Mouse (Mus musculus) forebrain, embryonic 16.5 days (tissue): ENCODE measurements around the gene Dnajb1. TPM values are rescaled to one million over a fixed set of nuclear protein-coding genes. Genes with fewer than 3 reads are reported as not detected.
"Not testable (repeated sequence)": the region's sequence is repeated elsewhere in the genome, so short reads cannot be mapped to it uniquely, and the experiment has no call there.

ENCODE experiments used
- ATAC-seq: fragments of 200-750 bp; cut with Nextera tagmentation; 2 replicates; pipeline ENCODE4 v1.8.0; 2017; ENCODE audit warnings: mild to moderate bottlenecking, moderate library complexity
- H3K27ac ChIP-seq: fragments of 300-500 bp; sonication (generic); 2 replicates; pipeline ENCODE4 v1.5.1; 2014; ENCODE audit warnings: low read length, control low read depth
- H3K27me3 ChIP-seq: fragments of 300-500 bp; sonication (generic); replicated peaks from 2 replicates; pipeline ENCODE4 v1.6.1; 2014; ENCODE audit warnings: low read length; ENCODE audit not compliant: control insufficient read depth, insufficient read depth
- H3K36me3 ChIP-seq: fragments of 300-500 bp; sonication (generic); 2 replicates; pipeline ENCODE4 v1.6.1; 2014; ENCODE audit not compliant: control insufficient read depth, insufficient read depth
- H3K4me1 ChIP-seq: fragments of 300-500 bp; sonication (generic); replicated peaks from 2 replicates; pipeline ENCODE4 v1.6.1; 2014; ENCODE audit warnings: low read length; ENCODE audit not compliant: control insufficient read depth, insufficient read depth
- H3K4me2 ChIP-seq: fragments of 300-500 bp; sonication (generic); 2 replicates; pipeline ENCODE4 v1.6.1; 2014; ENCODE audit warnings: mild to moderate bottlenecking, low read length, control low read depth
- H3K4me3 ChIP-seq: fragments of 300-500 bp; sonication (generic); replicated peaks from 2 replicates; pipeline ENCODE4 v1.5.1; 2014; ENCODE audit warnings: mild to moderate bottlenecking, low read length, control low read depth
- H3K9ac ChIP-seq: fragments of 300-500 bp; sonication (generic); replicated peaks from 2 replicates; pipeline ENCODE4 v1.6.1; 2014; ENCODE audit warnings: low read depth, low read length, control low read depth
- H3K9me3 ChIP-seq: fragments of 300-500 bp; sonication (generic); 2 replicates; pipeline ENCODE4 v1.6.1; 2016; ENCODE audit warnings: low read length; ENCODE audit not compliant: control insufficient read depth
- WGBS: fragments of 180-500 bp; shearing (Covaris S2); extraction: QIAGEN DNeasy Blood & Tissue Kit; methylation state at CpG from one replicate; pipeline ENCODE4 v1.1.7; 2014; 5-methylcytosine and 5-hydroxymethylcytosine counted together
- polyA plus RNA-seq: library from polyadenylated mRNA; unstranded; fragments of >200 nt; fragmentation: Nextera tagmentation; extraction: Ambion mirVana; gene quantifications from 2 replicates; pipeline ENCODE4 v1.2.1, GENCODE M21; 2015

The Dnajb1 gene
- polyA plus RNA-seq, 1 experiment from 2014 or later, result 62.3 TPM

DNA sequence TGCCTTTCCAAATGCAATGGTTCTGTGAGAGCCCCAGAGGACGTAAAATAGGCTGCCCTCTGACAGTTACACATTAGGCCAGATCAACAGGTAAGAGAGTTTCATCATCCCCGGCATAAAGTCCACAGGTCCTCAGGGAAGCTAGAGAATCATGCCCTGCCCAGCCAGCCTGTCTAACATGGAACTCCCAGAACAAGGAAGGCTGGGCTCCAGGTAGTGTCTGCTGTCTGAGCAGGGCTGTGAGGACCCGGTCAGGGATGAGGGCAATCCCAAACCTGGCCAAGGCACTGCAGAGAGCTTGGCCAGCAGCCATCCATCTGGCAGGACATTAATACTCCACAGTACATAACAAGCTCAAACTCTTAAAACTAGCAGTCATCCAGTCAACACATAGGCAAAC lies 22.7 kb upstream of the Dnajb1 start:
- H3K27me3 ChIP-seq, result no peaks in the 10 kb centered on the region
- H3K9ac ChIP-seq, result no peak overlapping the region
- ATAC-seq, result no peak
- no peaks in the 10 kb centered on the region for H3K36me3 ChIP-seq
- no peak overlapping the region for H3K27ac ChIP-seq
- no peaks in the 10 kb centered on the region for H3K9me3 ChIP-seq
- peaks cover 22% of the 10 kb centered on the region for H3K4me1 ChIP-seq
- no peak overlapping the region for H3K4me2 ChIP-seq
- WGBS, result 69% methylated on average over 3 of the region's 3 CpGs
- no peak overlapping the region for H3K4me3 ChIP-seq

DNA sequence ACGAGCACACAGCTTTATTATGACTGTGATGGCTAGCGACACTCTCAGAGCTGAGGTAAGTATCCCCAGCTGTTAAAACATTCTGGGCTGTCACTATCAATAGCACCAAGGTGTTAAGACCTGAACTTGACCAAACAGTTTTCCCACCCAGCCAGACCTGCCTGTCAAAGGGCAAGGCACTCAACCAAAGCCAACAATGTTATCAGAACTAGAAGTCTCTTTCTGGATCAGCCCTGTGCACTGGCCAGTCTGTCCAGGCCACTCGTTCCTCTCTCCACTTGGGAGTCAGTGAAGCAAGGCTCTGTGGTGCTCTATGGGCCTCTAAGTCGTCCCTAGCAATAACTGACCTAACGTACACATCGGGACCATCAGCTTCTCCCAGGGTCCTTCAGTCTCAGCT lies 20.3 kb upstream of the Dnajb1 start:
- Histone ChIP-seq H3K4me3 (no peak overlapping the region), H3K9me3 (no peaks in the 10 kb centered on the region), H3K36me3 (no peaks in the 10 kb centered on the region), H3K27me3 (no peaks in the 10 kb centered on the region), H3K4me1 (peaks cover 39% of the 10 kb centered on the region), H3K9ac (no peak overlapping the region), H3K27ac (no peak overlapping the region), H3K4me2 (no peak overlapping the region)
- WGBS, result 89% methylated on average over 6 of the region's 6 CpGs
- ATAC-seq, result no peak

DNA sequence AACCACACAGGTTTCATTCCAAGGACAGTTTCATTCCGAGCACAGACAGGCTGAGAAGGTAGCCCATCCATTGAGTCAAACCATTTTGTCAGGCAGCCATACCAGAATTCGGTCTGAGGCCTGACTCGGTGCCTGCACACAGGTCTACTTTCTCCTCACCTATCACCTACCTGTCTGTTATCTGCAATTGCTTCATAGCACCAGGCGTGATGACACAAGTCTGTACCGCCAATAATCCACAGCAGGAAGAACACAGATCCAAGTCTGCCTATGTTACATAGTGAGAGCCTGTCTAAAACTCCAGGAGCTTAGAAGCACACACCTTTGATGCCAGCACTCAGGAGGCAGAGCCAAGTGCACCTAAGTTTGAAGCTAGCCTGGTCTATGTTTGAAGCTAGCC lies 19.1 kb upstream of the Dnajb1 start:
- H3K36me3 ChIP-seq, result no peaks in the 10 kb centered on the region
- H3K4me2 ChIP-seq, result no peak overlapping the region
- no peak overlapping the region for H3K27ac ChIP-seq
- H3K4me3 ChIP-seq, result no peak overlapping the region
- ATAC-seq, result no peak
- peaks cover 48% of the 10 kb centered on the region for H3K4me1 ChIP-seq
- WGBS, result 92% methylated on average over 5 of the region's 5 CpGs
- no peak overlapping the region for H3K9ac ChIP-seq
- no peaks in the 10 kb centered on the region for H3K9me3 ChIP-seq
- no peaks in the 10 kb centered on the region for H3K27me3 ChIP-seq

DNA sequence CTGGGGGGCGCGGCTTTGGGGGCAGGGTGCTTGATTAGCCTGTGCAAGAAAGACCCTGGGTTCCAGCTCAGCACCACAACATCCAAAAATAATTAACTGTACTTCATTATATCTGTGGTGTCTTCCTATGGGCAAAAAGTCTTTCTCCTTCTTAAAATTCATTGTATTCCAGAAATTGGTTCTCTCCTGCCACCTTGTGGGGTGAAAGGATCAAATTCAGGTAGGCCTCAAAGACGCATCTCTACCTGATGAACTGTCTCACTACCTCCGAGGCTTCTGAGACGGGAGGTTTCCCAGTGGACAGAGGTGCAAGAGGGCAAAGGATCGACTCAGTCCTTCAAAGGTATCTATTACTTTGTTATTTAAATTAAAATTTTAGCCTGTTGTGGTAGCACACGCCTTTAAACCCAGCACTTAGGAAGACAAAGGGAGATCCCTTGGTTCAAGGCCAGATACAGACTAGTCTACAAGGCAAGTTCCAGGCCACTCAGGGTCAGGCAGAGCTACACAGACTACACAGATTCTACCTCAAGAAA lies 17.4 kb upstream of the Dnajb1 start:
- 83% methylated on average over 7 of the region's 7 CpGs for WGBS
- peaks cover 48% of the 10 kb centered on the region for H3K4me1 ChIP-seq
- no peak overlapping the region for H3K9ac ChIP-seq

DNA sequence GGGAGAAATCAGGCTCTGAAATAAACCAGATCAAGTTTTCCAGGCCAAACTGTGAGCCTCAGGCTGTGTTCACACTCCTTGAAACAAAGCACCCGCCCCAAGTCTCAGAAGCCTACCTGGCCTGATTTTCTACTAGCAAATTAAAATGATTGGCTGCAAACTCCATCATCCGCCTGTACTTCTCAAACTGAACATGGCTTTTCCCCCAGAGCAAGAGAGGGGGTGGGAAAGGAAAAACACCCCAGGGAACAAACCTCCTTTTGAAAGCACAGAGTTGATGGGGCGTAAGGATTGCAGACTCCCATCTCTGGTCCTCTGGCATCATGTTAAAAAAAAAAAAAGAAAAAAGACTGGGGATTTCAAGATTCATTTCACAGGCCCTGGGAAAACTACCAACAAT lies 15.3 kb upstream of the Dnajb1 start:
- Histone ChIP-seq H3K4me2 (peak overlapping the region; percentile 62), H3K4me3 (peak overlapping the region; percentile 70), H3K9ac (peak overlapping the region; percentile 85), H3K36me3 (no peaks in the 10 kb centered on the region), H3K27ac (no peak overlapping the region), H3K9me3 (no peaks in the 10 kb centered on the region), H3K27me3 (no peaks in the 10 kb centered on the region), H3K4me1 (peaks cover 48% of the 10 kb centered on the region)
- 48% methylated on average over 3 of the region's 3 CpGs for WGBS
- no peak for ATAC-seq

More for the DNA sequence above, 17.4 kb upstream of the Dnajb1 start:
- Histone ChIP-seq H3K4me2 (no peak overlapping the region), H3K27ac (no peak overlapping the region), H3K9me3 (no peaks in the 10 kb centered on the region), H3K36me3 (no peaks in the 10 kb centered on the region), H3K27me3 (no peaks in the 10 kb centered on the region), H3K4me3 (no peak overlapping the region)
- no peak for ATAC-seq

DNA sequence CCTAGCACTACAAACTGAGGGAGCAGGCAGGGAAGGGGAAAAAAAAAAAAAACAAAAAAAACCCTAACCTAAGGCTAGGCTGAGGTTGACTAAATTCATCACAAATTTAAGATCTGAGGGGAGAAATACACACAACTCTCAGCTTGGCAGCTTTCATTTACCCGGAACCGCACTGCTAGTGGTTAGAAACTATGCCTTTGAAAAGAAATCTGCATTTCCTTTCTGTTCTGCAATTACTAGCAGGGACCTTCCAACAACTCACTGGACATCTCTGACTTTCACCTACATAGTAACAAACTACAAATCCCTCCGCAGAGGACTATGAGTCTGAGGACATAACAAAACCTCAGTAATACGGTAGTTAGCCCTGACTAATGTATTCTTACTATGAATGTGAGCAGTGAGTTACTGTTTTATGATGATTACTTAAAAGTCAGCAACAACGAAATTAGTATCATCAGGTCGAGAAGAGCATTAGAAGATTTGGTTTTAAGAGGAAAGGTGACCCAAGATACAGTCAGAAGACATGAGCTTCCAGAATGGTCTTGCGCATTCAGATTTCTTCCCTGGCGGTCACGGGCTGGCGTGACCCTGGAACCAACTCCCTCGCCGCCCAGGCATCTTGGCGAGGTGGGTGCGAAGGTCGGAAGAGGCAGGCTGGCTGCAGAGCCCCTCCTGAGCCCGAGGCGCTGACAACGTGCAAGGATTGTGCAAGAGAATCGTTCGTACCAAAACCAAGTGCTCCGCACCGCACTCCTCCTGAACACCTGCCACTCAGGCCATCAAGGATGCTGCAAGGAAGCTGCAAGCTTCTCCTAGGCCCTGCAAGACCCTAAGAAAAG lies 14.4 kb upstream of the Dnajb1 start:
- Histone ChIP-seq H3K9ac (peak overlapping the region; percentile 85), H3K27me3 (no peaks in the 10 kb centered on the region), H3K4me1 (peaks cover 44% of the 10 kb centered on the region), H3K9me3 (no peaks in the 10 kb centered on the region), H3K4me2 (peak overlapping the region; percentile 62), H3K36me3 (no peaks in the 10 kb centered on the region), H3K4me3 (peak overlapping the region; percentile 70), H3K27ac (peak overlapping the region; percentile 92)
- whole genome bisulfite sequencing, result 3% methylated on average over 22 of the region's 22 CpGs
- ATAC-seq, result no peak

DNA sequence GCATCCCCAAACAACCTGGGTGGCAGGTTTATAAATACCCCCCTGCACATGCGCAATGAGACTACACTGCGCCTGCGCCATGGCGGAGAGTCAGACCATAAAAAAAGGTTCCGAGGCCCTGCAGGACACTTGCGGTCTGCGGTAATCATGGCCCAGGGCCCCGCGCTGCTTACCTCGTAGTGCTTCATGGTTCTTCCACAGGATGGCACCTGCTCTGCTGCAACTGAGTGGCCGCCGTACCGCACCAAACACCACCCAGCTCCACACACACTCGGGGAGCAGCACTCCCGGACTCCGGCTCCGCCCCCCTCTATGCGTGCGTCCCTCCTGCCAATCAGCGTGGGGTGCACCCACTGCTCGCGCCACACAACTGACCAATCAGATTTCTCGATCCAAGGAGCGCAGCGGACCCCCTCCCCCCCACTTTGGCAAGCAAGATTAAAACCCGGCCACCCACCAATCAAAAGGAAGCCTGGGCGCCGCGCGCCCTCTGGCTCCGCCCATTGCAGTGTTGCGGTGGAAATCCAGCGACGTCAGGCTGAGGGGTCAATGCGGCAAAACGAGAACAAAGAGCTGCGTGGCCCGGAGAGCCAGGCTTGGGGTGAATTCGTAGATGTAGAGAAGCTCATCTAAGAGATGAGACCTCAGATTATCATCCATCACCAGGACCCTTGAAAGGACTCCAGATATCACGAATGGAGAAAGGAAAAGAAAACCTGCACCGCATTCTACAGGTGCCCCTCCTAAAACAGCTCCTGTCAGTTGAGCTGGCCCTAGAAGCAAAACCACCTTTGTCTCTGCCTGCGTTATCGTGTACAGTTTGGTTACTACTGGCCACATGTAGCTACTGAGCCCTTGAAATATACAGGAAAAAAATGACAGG lies 13.6 kb upstream of the Dnajb1 start:
- under 1% methylated on average over 43 of the region's 43 CpGs for WGBS
- no peaks in the 10 kb centered on the region for H3K27me3 ChIP-seq
- peak overlapping the region; percentile 85 for H3K9ac ChIP-seq
- peak overlapping the region; percentile 62 for H3K4me2 ChIP-seq
- H3K4me1 ChIP-seq, result peaks cover 36% of the 10 kb centered on the region
- no peaks in the 10 kb centered on the region for H3K36me3 ChIP-seq
- peak overlapping the region; percentile 92 for H3K27ac ChIP-seq
- H3K9me3 ChIP-seq, result no peaks in the 10 kb centered on the region
- peak; percentile 98 for ATAC-seq
- peak overlapping the region; percentile 70 for H3K4me3 ChIP-seq

DNA sequence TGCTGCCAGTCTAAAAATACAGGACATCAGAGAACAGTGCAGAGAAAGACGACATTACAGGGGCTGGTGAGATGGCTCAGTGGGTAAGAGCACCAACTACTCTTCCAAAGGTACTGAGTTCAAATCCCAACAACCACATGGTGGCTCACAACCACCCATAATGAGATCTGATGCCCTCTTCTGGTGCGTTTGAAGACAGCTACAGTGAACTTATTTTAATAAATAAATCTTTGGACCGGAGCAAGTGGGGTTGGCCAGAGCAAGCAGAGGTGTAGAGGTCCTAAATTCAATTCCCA lies 13.0 kb upstream of the Dnajb1 start:
- peak overlapping the region; percentile 47 for H3K4me2 ChIP-seq

DNA sequence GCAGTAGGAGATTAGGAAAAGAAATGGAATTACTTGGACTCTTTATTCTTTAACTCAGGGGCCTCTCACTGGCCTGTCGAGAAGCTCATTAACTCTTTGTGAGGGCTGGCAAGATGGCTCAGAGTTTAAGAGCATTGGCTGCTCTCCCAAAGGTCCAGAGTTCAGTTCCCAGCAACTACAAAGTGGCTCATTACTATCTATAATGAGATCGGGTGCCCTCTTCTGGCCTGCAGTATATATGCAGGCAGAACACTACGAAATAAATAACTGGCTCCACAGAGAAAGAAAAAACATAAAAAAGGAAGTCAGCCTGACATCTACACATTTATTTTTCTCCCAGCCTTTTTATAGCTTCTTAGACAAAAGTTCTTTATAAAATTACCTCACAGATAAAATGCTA lies 11.6 kb upstream of the Dnajb1 start:
- WGBS, result 12% methylated on average over 3 of the region's 3 CpGs
- ATAC-seq, result no peak
- H3K36me3 ChIP-seq, result no peaks in the 10 kb centered on the region
- H3K4me2 ChIP-seq, result no peak overlapping the region
- H3K27me3 ChIP-seq, result no peaks in the 10 kb centered on the region
- peaks cover 21% of the 10 kb centered on the region for H3K4me1 ChIP-seq
- H3K9ac ChIP-seq, result no peak overlapping the region
- no peak overlapping the region for H3K27ac ChIP-seq
- no peak overlapping the region for H3K4me3 ChIP-seq
- no peaks in the 10 kb centered on the region for H3K9me3 ChIP-seq

More for the DNA sequence above, 13.0 kb upstream of the Dnajb1 start:
- H3K4me1 ChIP-seq, result peaks cover 31% of the 10 kb centered on the region
- peak overlapping the region; percentile 79 for H3K27ac ChIP-seq
- H3K27me3 ChIP-seq, H3K9me3 ChIP-seq, H3K36me3 ChIP-seq, ATAC-seq: not testable (repeated sequence)
- 55% methylated on average over 3 of the region's 3 CpGs for WGBS
- H3K9ac ChIP-seq, result peak overlapping the region; percentile 42
- H3K4me3 ChIP-seq, result peak overlapping the region; percentile 70
